Mouse (Mus musculus) cortical plate, adult 2 months (tissue): ENCODE results near the gene Msi1.

Experiments
- CTCF ChIP-seq: fragments of 200-500 bp; IDR thresholded peaks from 2 replicates; pipeline ENCODE4 v1.5.1; 2011; ENCODE audit warnings: mild to moderate bottlenecking, control low read depth, low read length; ENCODE audit not compliant: insufficient read depth; ENCODE audit errors: extremely low read depth
- POLR2A ChIP-seq: fragments of 200-500 bp; IDR thresholded peaks from 2 replicates; pipeline ENCODE4 v1.6.1; 2011; ENCODE audit warnings: mild to moderate bottlenecking, low read length, control low read depth; ENCODE audit not compliant: insufficient read depth; ENCODE audit errors: extremely low read depth

DNA sequence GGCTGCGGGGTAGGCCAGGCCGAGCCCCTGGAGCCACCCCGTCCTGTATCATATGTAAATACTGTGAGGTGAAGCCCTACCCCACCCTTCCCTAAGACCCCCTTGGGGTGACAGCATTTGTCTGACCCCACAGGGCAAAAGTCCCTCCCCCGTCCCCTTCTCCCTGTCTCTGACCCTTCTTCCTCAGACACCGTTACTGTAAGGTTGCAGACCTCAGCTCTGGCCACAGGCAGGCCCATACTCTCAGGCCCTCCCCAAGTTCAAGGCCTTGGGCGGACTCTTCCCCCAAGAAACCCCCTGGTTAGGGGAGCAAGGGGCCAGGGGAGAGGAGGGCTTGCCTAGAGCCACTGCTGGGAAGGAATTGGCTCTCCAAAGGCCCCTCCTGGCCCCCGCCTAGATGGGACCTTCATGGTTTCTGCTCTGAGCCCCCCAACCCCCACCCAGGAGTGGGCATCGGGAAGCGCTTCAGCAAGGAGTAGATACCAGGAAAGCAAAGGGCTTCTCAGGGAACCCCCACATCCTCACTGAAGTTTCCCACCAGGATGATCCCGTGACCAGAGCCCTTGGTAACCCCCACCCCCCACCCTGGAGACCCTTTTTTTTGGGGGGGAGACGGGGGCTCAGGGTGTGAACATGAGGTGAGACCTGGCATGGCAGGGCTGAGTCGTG, 25.2 kb downstream of the Msi1 start:
- no peak for TF ChIP-seq CTCF
- TF ChIP-seq POLR2A: no peak
